Mouse (Mus musculus) heart, postnatal 0 days (tissue): ENCODE data around the gene Zbtb8b.

ENCODE experiments used
- CTCF ChIP-seq: IDR thresholded peaks from 2 replicates; pipeline ENCODE4 v1.5.1; 2016; ENCODE audit warnings: antibody characterized with exemption, control low read depth, low read depth
- EP300 ChIP-seq: IDR thresholded peaks from 2 replicates; pipeline ENCODE4 v1.6.1; 2016; ENCODE audit warnings: antibody characterized with exemption, low read depth

GRCm38 (mm10) chr4:129396960-129397359 lies 43.7 kb downstream of the Zbtb8b start:
- TF ChIP-seq CTCF (no peak), EP300 (no peak)
